9 mouse cellular contexts compared by ENCODE assay signal in the genomic region with DNA sequence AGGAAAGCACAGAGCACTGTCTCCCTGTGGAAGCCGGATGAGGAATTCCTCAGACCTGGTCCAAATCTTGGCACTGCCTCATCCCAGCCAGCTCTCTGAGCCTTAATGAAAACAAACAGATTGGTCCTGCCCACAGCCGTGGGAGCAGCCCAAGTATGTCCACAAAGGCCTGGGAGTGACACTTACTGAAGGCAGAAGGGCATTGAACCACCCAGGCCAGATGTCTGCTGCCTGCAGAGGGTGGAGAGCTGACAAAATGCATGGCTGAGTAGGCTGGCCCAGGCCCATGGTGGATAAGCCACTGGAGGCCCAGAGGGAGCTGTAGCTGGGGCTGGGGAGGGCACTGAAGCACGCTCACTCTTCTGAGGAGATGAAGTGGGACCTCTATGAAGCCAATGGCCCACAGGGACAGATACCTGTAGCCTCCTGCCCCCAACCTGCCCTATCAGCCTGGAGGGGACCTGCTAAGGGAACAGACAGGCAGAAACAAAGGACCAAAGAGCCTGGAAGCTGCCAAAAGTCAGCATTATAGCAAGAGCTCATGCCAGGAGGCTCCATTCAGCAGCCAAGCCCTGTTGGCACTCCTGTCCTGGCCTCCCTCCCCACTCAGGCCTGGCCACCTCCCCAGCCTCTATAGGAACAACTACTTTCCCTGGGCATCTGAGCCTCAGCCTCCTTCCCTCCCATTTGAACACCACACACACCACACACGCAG. TPM values are rescaled to one million over a fixed set of nuclear protein-coding genes. Genes with fewer than 3 reads are reported as not detected.
DNase-seq lines count a peak whose midpoint lies in the region; ATAC-seq and TF ChIP-seq lines count a peak whose summit lies in the region.
"Had no signal": no experiment of that assay in that cellular context is flagged by ENCODE, and none has a peak within 500 bp of the region (broad histone marks: within the 10 kb centered on the region; RNA-seq: fewer than 3 reads in every experiment).

No protein-coding gene starts in this region.

- no peak for TF ChIP-seq CTCF in kidney, postnatal 0 days (IDR thresholded peaks at IDR 0.05; ENCODE audit: low read depth)
- TF ChIP-seq CTCF in left cerebral cortex, adult 2 months (IDR thresholded peaks at IDR 0.05): no peak

- H3K9ac ChIP-seq in forebrain, embryonic 11.5 days (ENCODE audit: low read length): 0 out of 2 replicates have a peak overlapping the region, but pooled peaks have one; percentile 7
- H3K9ac ChIP-seq in kidney, postnatal 0 days (ENCODE audit: low read depth, low read length): no peak overlapping the region

- no peak overlapping the region for H3K4me3 ChIP-seq in forebrain, embryonic 11.5 days (ENCODE audit: low read depth, low read length)
- no peak overlapping the region for H3K4me3 ChIP-seq in kidney, postnatal 0 days (replicated peaks; ENCODE audit: low read depth, low read length)
- no peak overlapping the region for H3K4me3 ChIP-seq in left cerebral cortex, adult 2 months
- H3K4me3 ChIP-seq: erythroblast, embryonic 14.5 days had no signal

- no peaks in the 10 kb centered on the region for H3K27me3 ChIP-seq in forebrain, embryonic 11.5 days (ENCODE audit: control insufficient read depth, insufficient read depth, low read length)
- H3K27me3 ChIP-seq in kidney, postnatal 0 days (ENCODE audit: insufficient read depth, low read length): no peaks in the 10 kb centered on the region

- H3K4me1 ChIP-seq in forebrain, embryonic 11.5 days (replicated peaks; ENCODE audit: control insufficient read depth, insufficient read depth, low read length): peaks cover 31% of the 10 kb centered on the region
- H3K4me1 ChIP-seq in kidney, postnatal 0 days (replicated peaks; ENCODE audit: insufficient read depth, low read length): peaks cover 29% of the 10 kb centered on the region

- ATAC-seq in forebrain, embryonic 11.5 days (replicated peaks; ENCODE audit: low FRiP score): no peak
- peak; percentile 60 for ATAC-seq in kidney, postnatal 0 days (replicated peaks; ENCODE audit: low FRiP score, low read depth)

- intact Hi-C loops in left cerebral cortex, adult 2 months (cut with DNase I): no loop called here

- no peaks in the 10 kb centered on the region for H3K9me3 ChIP-seq in forebrain, embryonic 11.5 days (ENCODE audit: control insufficient read depth, low read length)
- no peaks in the 10 kb centered on the region for H3K9me3 ChIP-seq in kidney, postnatal 0 days (replicated peaks; ENCODE audit: low read length)

- DNase-seq in 3134 (ENCODE audit: extremely low read depth, insufficient read length, low spot score) (peak; percentile 84), adipocyte (ENCODE audit: low spot score) (peak; percentile 81)
- no peak for DNase-seq in forebrain, embryonic 11.5 days (ENCODE audit: low spot score)
- peak; percentile 85 for DNase-seq in kidney, postnatal 0 days (ENCODE audit: low spot score)
- no peak for DNase-seq in thymus, adult 18-20 months
- DNase-seq in left cerebral cortex, adult 2 months (ENCODE audit: extremely low spot score in 1 of 2, low spot score in 2 of 2): no peak
- DNase-seq in left cerebral cortex, adult 9 months (ENCODE audit: low spot score in 2 of 2): no peak
- no peak for DNase-seq in embryo, embryonic 11 days

- WGBS in forebrain, embryonic 11.5 days: 42% methylated on average over 4 of the region's 4 CpGs
- WGBS in kidney, postnatal 0 days: 49% methylated on average over 4 of the region's 4 CpGs

- no peaks in the 10 kb centered on the region for H3K36me3 ChIP-seq in forebrain, embryonic 11.5 days (ENCODE audit: control insufficient read depth, insufficient read depth, low read length)
- H3K36me3 ChIP-seq in kidney, postnatal 0 days (ENCODE audit: insufficient read depth, low read length): no peaks in the 10 kb centered on the region

- H3K4me2 ChIP-seq in forebrain, embryonic 11.5 days (ENCODE audit: low read depth, low read length, severe bottlenecking): no peak overlapping the region
- no peak overlapping the region for H3K4me2 ChIP-seq in kidney, postnatal 0 days (ENCODE audit: low read length)

- no peak overlapping the region for H3K27ac ChIP-seq in forebrain, embryonic 11.5 days (ENCODE audit: low read depth, low read length)
- no peak overlapping the region for H3K27ac ChIP-seq in kidney, postnatal 0 days
- no peak overlapping the region for H3K27ac ChIP-seq in left cerebral cortex, adult 2 months

RNA-seq across cellular contexts. Expression of a gene that starts 54.6 kb away (rescaled TPM):
- 12.1 and 12.6 TPM in 2 replicates for polyA plus RNA-seq in forebrain, embryonic 11.5 days (2014; fragmentation: Nextera tagmentation; extraction: Ambion mirVana)
- polyA plus RNA-seq in kidney, postnatal 0 days (2015; fragmentation: Nextera tagmentation; extraction: Ambion mirVana): 5.6 and 5.8 TPM in 2 replicates
- total RNA-seq in left cerebral cortex, adult 2 months (2021): 100 to 1,000 TPM; 231 to 245 TPM

Comparison
In these comparisons a context has a peak if more than half of its experiments do, and no peak if none do; other contexts are left out.
1. DNase-seq: peak in 3134 (single experiment), adipocyte (single experiment) and kidney, postnatal 0 days (single experiment); none in forebrain, embryonic 11.5 days (single experiment), thymus, adult 18-20 months (0 of 2), left cerebral cortex, adult 2 months (0 of 2), left cerebral cortex, adult 9 months (0 of 2) and embryo, embryonic 11 days (single experiment).